Mouse (Mus musculus) layer of hippocampus, postnatal 25 days (tissue): ENCODE results near the gene Atp1a4. TPM values are rescaled to one million over a fixed set of nuclear protein-coding genes. Genes with fewer than 3 reads are reported as not detected.

ENCODE experiments used
- DNase-seq, 2 experiments: peaks; one replicate each; pipeline ENCODE4 v3.0.0; 2022; ENCODE audit warnings: mixed read lengths in 2 of 2, low spot score in 1 of 2; ENCODE audit errors: extremely low spot score in 1 of 2
- total RNA-seq, 2 experiments: library from RNA; stranded (reverse); gene quantifications; 2 replicates each; pipeline ENCODE4 v1.2.3; 2021

Gene Atp1a4
- total RNA-seq, 2 experiments from 2014 or later = not detected

GRCm38 (mm10) chr1:172200871-172201447 is 57.3 kb downstream of the Atp1a4 start:
- peak; percentile 59 to 74 for DNase-seq

GRCm38 (mm10) chr1:172200161-172200560 is 58.1 kb downstream of the Atp1a4 start:
- no peak for DNase-seq

GRCm38 (mm10) chr1:172198996-172199395 is 59.2 kb downstream of the Atp1a4 start:
- no peak for DNase-seq

- DNase-seq = no peak
Observed at GRCm38 (mm10) chr1:172198316-172198715, 59.9 kb downstream of the Atp1a4 start.

GRCm38 (mm10) chr1:172197851-172198250 is 60.4 kb downstream of the Atp1a4 start:
- DNase-seq = no peak

GRCm38 (mm10) chr1:172197146-172197545 is 61.1 kb downstream of the Atp1a4 start:
- DNase-seq = no peak

GRCm38 (mm10) chr1:172194435-172194834 is 63.8 kb downstream of the Atp1a4 start:
- DNase-seq = no peak

GRCm38 (mm10) chr1:172192217-172192616 is 66.0 kb downstream of the Atp1a4 start:
- DNase-seq = no peak

GRCm38 (mm10) chr1:172191578-172191977 is 66.6 kb downstream of the Atp1a4 start:
- DNase-seq = no peak

GRCm38 (mm10) chr1:172188891-172189290 is 69.3 kb downstream of the Atp1a4 start:
- DNase-seq = no peak

- no peak for DNase-seq
Observed at GRCm38 (mm10) chr1:172186401-172187289, 71.6 kb downstream of the Atp1a4 start.

- DNase-seq = no peak
Observed at GRCm38 (mm10) chr1:172183915-172184314, 74.3 kb downstream of the Atp1a4 start.

GRCm38 (mm10) chr1:172183056-172183455 is 75.2 kb downstream of the Atp1a4 start:
- no peak for DNase-seq

GRCm38 (mm10) chr1:172181777-172182176 is 76.4 kb downstream of the Atp1a4 start:
- no peak for DNase-seq

- DNase-seq = no peak
Observed at GRCm38 (mm10) chr1:172180881-172181280, 77.3 kb downstream of the Atp1a4 start.

- DNase-seq = no peak
Observed at GRCm38 (mm10) chr1:172179102-172179501, 79.1 kb downstream of the Atp1a4 start.

- DNase-seq = no peak
Observed at GRCm38 (mm10) chr1:172177791-172178190, 80.4 kb downstream of the Atp1a4 start.

Other genes starting within 250 kb of the Atp1a4 start
- 10 to 100 TPM; 15.9 to 18.3 TPM for gene Vangl2, start 230.0 kb downstream of the Atp1a4 start, total RNA-seq
- gene Nhlh1, start 200.8 kb downstream of the Atp1a4 start, total RNA-seq = 1 to 10 TPM; 1.3 to 1.6 TPM
- 100 to 1,000 TPM; 148 to 149 TPM for gene Copa, start 175.9 kb downstream of the Atp1a4 start, total RNA-seq
- 10 to 100 TPM; 59.5 to 63.2 TPM for gene Ncstn, start 175.6 kb downstream of the Atp1a4 start, total RNA-seq
- 100 to 1,000 TPM in 1 of 2 experiments, 10 to 100 TPM in 1; 99.8 to 101 TPM for gene Pex19, start 131.7 kb downstream of the Atp1a4 start, total RNA-seq
- gene Dcaf8, start 110.3 kb downstream of the Atp1a4 start, total RNA-seq = 100 to 1,000 TPM; 107 to 115 TPM
- gene Pea15a, start 51.6 kb downstream of the Atp1a4 start, total RNA-seq = 100 to 1,000 TPM; 395 to 445 TPM
- under 1 TPM; 0.49 to 0.52 TPM for gene Casq1, start 38.5 kb downstream of the Atp1a4 start, total RNA-seq
- 100 to 1,000 TPM; 253 to 278 TPM for gene Igsf8, start 3.2 kb upstream of the Atp1a4 start, total RNA-seq
- gene Atp1a2, start 39.6 kb upstream of the Atp1a4 start, total RNA-seq = 100 to 1,000 TPM; 592 to 599 TPM
- 10 to 100 TPM; 59.0 to 68.9 TPM for gene Kcnj9, start 70.9 kb upstream of the Atp1a4 start, total RNA-seq
- 10 to 100 TPM; 84.0 to 88.1 TPM for gene Kcnj10, start 82.8 kb upstream of the Atp1a4 start, total RNA-seq
- 1 to 10 TPM; 8.6 to 8.9 TPM for gene Pigm, start 118.1 kb upstream of the Atp1a4 start, total RNA-seq
- gene Slamf9, start 216.9 kb upstream of the Atp1a4 start, total RNA-seq = not detected
- gene Igsf9, start 223.4 kb upstream of the Atp1a4 start, total RNA-seq = 1 to 10 TPM; 5.6 to 8.2 TPM
- gene Tagln2, start 241.6 kb upstream of the Atp1a4 start, total RNA-seq = 10 to 100 TPM; 10.4 to 12.1 TPM